Mouse (Mus musculus): Measurements from ENCODE around the gene Gm8232. TPM values are rescaled to one million over a fixed set of nuclear protein-coding genes. Genes with fewer than 3 reads are reported as not detected.
"Not testable (repeated sequence)": the region's sequence is repeated elsewhere in the genome, so short reads cannot be mapped to it uniquely, and the experiment has no call there.

Gene Gm8232
- not detected for polyA plus RNA-seq (2012; fragmentation: generic; extraction: Trizol)

DNA sequence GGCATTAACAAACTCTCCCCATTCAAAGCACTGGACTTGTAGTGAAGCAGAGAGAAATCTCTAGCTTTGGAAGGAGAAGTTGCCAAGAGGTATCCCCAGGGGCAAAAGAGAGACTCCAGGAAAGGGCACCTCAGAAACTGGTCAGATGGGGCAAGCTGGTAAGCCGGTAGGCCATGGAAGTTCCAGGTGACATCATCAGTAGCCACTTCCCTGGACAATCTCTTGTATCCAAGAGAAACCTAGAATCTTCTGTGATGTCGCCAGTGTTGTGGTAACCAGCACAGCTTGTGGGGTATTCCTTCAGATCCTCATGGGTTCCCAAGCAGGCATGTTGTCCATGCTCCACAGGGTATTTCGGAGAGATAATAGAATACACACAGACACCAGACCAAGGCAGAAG lies at the start of gene Gm8232:
Gene Gm8232, plus strand, starts transcription at position 301 of the 400 bp plus-strand sequence.
- not testable (repeated sequence) for H3K79me2 ChIP-seq (ENCODE audit: control insufficient read depth, insufficient read depth); H3K36me3 ChIP-seq (ENCODE audit: control insufficient read depth, insufficient read depth); H3ac ChIP-seq (ENCODE audit: control insufficient read depth, insufficient read length); H3K4me2 ChIP-seq (ENCODE audit: low read depth); H3K4me3 ChIP-seq; H3K27me3 ChIP-seq (ENCODE audit: control insufficient read depth, insufficient read depth, insufficient read length)

DNA sequence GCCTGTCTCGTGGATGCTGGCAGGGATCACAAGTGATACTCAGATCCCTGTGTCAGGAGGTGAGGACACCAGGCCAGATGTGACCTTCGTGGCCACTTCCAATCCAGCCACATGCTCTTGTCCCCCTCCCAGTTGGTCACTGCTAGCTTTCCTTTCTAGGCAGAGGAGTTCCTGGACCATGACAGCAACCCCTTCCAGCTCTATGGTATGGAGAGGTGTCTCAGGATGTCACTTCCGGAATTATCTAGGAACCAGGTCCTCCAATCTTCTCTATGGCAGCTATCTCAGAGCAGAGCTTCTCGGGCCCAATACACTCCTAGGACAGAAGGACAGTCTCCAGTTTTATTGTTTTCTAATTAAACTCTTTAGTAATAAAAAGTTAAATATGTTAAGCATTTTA lies 49.2 kb upstream of the Gm8232 start:
- not testable (repeated sequence) for H3K27me3 ChIP-seq (ENCODE audit: control insufficient read depth, insufficient read depth, insufficient read length); H3K4me3 ChIP-seq; H3K79me2 ChIP-seq (ENCODE audit: control insufficient read depth, insufficient read depth); H3K4me2 ChIP-seq (ENCODE audit: low read depth); H3ac ChIP-seq (ENCODE audit: control insufficient read depth, insufficient read length); H3K36me3 ChIP-seq (ENCODE audit: control insufficient read depth, insufficient read depth)

DNA sequence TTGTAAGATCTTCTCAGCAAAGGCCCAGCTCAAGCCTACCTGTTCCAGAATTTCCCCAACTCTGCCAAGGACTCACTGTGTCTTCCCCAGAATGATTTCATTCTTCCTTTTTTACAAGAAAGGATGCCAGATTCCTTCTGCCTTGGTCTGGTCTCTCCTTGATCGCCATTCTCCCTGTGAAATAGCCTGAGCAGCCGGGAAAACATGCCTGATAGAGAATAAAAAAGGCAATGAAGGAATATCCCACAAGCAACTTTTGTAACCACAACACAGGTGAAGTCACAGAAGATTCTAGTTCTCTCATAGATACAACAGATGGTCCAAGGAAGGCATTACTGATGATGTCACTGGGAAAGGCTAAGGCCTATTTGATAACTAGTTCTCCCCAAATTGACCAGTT lies 22.8 kb upstream of the Gm8232 start, which contains the start of gene Gm3371:
Gene Gm3371, minus strand, starts transcription at position 101 of the 400 bp plus-strand sequence.
- not testable (repeated sequence) for H3K79me2 ChIP-seq (ENCODE audit: control insufficient read depth, insufficient read depth); H3K36me3 ChIP-seq (ENCODE audit: control insufficient read depth, insufficient read depth); H3K4me2 ChIP-seq (ENCODE audit: low read depth); H3ac ChIP-seq (ENCODE audit: control insufficient read depth, insufficient read length); H3K27me3 ChIP-seq (ENCODE audit: control insufficient read depth, insufficient read depth, insufficient read length); H3K4me3 ChIP-seq

Other genes with a start within 250 kb of the Gm8232 start
- gene Gm8212, start 236.0 kb upstream of the Gm8232 start, polyA plus RNA-seq (2012; fragmentation: generic; extraction: Trizol) = not detected
- gene 4930503E14Rik, start 220.4 kb upstream of the Gm8232 start, polyA plus RNA-seq (2012; fragmentation: generic; extraction: Trizol) = not detected
- not detected for gene Gm8220, start 148.1 kb upstream of the Gm8232 start, polyA plus RNA-seq (2012; fragmentation: generic; extraction: Trizol)
- not detected for gene Gm5930, start 95.1 kb upstream of the Gm8232 start, polyA plus RNA-seq (2012; fragmentation: generic; extraction: Trizol)
- gene Gm8229, start 68.3 kb upstream of the Gm8232 start, polyA plus RNA-seq (2012; fragmentation: generic; extraction: Trizol) = not detected
- not detected for gene Gm3371, start 22.9 kb upstream of the Gm8232 start, polyA plus RNA-seq (2012; fragmentation: generic; extraction: Trizol)
- gene BC061237, start 58.8 kb downstream of the Gm8232 start, polyA plus RNA-seq (2012; fragmentation: generic; extraction: Trizol) = not detected
- not detected for gene Gm17093, start 84.6 kb downstream of the Gm8232 start, polyA plus RNA-seq (2012; fragmentation: generic; extraction: Trizol)
- not detected for gene Gm8247, start 149.5 kb downstream of the Gm8232 start, polyA plus RNA-seq (2012; fragmentation: generic; extraction: Trizol)
- 0.43 TPM for gene Gm5624, start 194.3 kb downstream of the Gm8232 start, polyA plus RNA-seq (2012; fragmentation: generic; extraction: Trizol)

Data from myocyte (in vitro differentiated cells).